Mouse (Mus musculus) stomach, embryonic 14.5 days (tissue): ENCODE results near the gene Mypn. TPM values are rescaled to one million over a fixed set of nuclear protein-coding genes. Genes with fewer than 3 reads are reported as not detected.

ENCODE experiments used
- ATAC-seq: fragments of 200-750 bp; cut with Nextera tagmentation; 2 replicates; pipeline ENCODE4 v1.8.0; 2017; ENCODE audit warnings: low read depth, moderate TSS enrichment; ENCODE audit not compliant: insufficient number of reproducible peaks, insufficient read depth, low FRiP score
- H3K27ac ChIP-seq: fragments of 300-500 bp; sonication (generic); 2 replicates; pipeline ENCODE4 v1.5.1; 2014; ENCODE audit warnings: mild to moderate bottlenecking, low read length, moderate library complexity, mixed read lengths
- H3K27me3 ChIP-seq: fragments of 300-500 bp; sonication (generic); 2 replicates; pipeline ENCODE4 v1.6.1; 2014; ENCODE audit warnings: low read length, control low read depth, mixed read lengths; ENCODE audit not compliant: control insufficient read depth, insufficient read depth
- H3K36me3 ChIP-seq: fragments of 300-500 bp; sonication (generic); 2 replicates; pipeline ENCODE4 v1.6.1; 2014; ENCODE audit warnings: mild to moderate bottlenecking, control low read depth, low read length, moderate library complexity, mixed read lengths; ENCODE audit not compliant: control insufficient read depth, insufficient read depth
- H3K4me1 ChIP-seq: fragments of 300-500 bp; sonication (generic); 2 replicates; pipeline ENCODE4 v1.6.1; 2014; ENCODE audit warnings: low read length, control low read depth, mixed read lengths; ENCODE audit not compliant: control insufficient read depth, insufficient read depth
- H3K4me2 ChIP-seq: fragments of 300-500 bp; sonication (generic); replicated peaks from 2 replicates; pipeline ENCODE4 v1.6.1; 2014; ENCODE audit warnings: low read depth, low read length, control low read depth
- H3K4me3 ChIP-seq: fragments of 300-500 bp; sonication (generic); 2 replicates; pipeline ENCODE4 v1.5.1; 2014; ENCODE audit warnings: low read depth, low read length, control low read depth
- H3K9ac ChIP-seq: fragments of 300-500 bp; sonication (generic); replicated peaks from 2 replicates; pipeline ENCODE4 v1.6.1; 2014; ENCODE audit warnings: low read depth, mild to moderate bottlenecking, control low read depth, low read length, moderate library complexity, mixed read lengths
- H3K9me3 ChIP-seq: fragments of 300-500 bp; sonication (generic); 2 replicates; pipeline ENCODE4 v1.6.1; 2016; ENCODE audit warnings: low read depth, low read length, control low read depth; ENCODE audit not compliant: control insufficient read depth
- WGBS: fragments of 180-500 bp; shearing (Covaris S2); extraction: QIAGEN DNeasy Blood & Tissue Kit; methylation state at CpG from one replicate; pipeline ENCODE4 v1.1.7; 2014; 5-methylcytosine and 5-hydroxymethylcytosine counted together
- polyA plus RNA-seq: library from polyadenylated mRNA; unstranded; fragments of >200 nt; fragmentation: Nextera tagmentation; extraction: Ambion mirVana; gene quantifications from 2 replicates; pipeline ENCODE4 v1.2.1, GENCODE M21; 2014

The Mypn gene
- polyA plus RNA-seq, 1 experiment from 2014 or later = not detected

DNA sequence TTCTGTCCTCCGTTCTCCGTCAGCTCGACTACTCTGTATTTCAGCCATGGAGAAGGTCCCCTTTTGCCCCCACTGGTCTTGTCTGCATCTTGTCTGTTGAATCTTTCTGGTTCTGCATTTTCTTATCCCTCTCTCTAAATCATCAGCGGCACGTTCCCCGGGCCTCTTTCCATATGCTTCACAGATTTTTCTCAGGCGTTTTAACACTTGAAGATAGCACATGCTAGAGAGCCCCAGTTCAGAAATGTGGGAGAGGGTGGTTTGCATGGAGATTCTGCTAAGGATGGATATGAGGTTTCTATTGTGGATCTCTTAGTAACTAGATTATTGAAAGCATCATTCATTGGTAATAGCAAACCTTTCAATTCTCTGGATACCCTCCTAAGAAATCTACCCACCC, 26.5 kb upstream of the Mypn start:
- Histone ChIP-seq H3K36me3 (no peaks in the 10 kb centered on the region), H3K27ac (no peak overlapping the region), H3K27me3 (no peaks in the 10 kb centered on the region), H3K9me3 (no peaks in the 10 kb centered on the region), H3K4me3 (no peak overlapping the region), H3K4me1 (no peaks in the 10 kb centered on the region), H3K9ac (no peak overlapping the region), H3K4me2 (no peak overlapping the region)
- ATAC-seq = no peak
- 79% methylated on average over 7 of the region's 7 CpGs for WGBS

DNA sequence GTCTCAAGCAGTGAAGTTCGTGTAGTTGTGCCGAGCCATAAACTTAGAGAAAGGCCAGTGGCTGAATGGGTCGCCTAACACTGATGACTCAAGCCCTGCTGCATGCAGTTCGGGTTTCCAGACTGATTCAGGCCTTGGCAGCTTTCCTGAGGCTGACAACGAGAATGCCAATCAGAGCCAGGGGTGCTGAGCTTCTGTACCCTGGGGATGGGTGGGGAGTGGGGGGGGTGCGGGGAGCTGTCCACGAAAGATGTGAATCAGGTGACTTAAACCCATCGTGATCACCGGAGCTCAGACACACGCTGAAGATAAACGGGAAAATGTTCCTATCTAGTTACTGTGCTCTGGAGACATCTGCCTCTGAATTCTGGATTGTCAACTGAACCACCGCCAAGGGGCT, 20.6 kb upstream of the Mypn start:
- H3K27ac ChIP-seq = no peak overlapping the region
- ATAC-seq = no peak
- no peaks in the 10 kb centered on the region for H3K36me3 ChIP-seq
- H3K27me3 ChIP-seq = no peaks in the 10 kb centered on the region
- H3K9ac ChIP-seq = no peak overlapping the region
- WGBS = 67% methylated on average over 12 of the region's 12 CpGs
- no peak overlapping the region for H3K4me3 ChIP-seq
- no peak overlapping the region for H3K4me2 ChIP-seq
- H3K4me1 ChIP-seq = no peaks in the 10 kb centered on the region
- H3K9me3 ChIP-seq = no peaks in the 10 kb centered on the region

DNA sequence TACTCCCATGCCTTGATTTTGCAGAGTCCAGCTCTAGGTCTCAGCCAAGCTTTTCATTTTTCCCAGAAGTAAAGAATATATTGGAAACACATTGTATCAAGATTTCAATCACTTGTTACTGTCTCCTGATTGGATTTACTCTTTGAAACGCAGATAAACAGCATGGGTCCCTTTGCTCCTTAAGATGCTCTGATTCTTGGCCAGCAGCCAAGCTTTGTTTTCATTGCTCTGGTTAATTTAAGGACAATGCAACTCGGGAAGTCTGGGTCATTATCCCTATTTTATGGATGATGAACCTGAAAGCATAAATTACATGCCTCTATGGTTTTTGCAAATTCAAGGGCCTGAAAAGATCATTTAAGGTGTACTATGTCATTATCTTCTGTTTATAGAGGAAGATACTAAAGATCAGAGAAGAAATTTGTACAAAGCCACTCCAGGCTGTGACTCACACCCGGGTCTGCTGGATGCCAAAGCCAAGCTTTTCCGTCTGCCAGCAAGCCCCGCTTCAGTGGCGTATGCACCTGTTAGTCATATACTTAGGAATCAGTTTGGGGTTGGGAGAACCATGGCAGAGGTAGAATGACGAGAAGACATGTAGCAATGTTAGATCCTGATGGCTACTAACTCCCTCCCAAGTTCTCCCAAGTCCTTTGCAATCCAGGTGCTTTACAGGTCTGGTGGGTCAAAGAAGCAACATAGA, 17.5 kb upstream of the Mypn start:
- WGBS = 78% methylated on average over 7 of the region's 7 CpGs
- no peaks in the 10 kb centered on the region for H3K4me1 ChIP-seq
- ATAC-seq = no peak

DNA sequence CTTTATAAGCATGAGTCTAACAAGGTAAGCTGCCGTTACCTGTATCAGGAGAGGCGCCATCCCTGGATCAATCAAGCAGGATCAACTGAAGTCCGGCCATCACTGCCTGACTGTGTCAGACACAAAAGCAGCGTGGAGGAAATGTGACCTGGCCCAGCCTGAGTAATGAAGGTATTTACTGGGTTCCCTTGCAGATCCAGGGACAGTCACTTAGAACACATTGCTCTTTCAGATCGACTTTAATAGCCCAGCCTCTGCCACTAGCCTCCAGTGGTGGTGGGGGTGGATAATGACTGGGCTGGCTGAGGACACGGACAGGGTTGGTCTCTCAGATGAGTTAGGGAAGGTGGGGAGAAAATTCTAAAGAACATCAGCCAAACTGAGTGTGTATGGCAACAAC, 5.1 kb upstream of the Mypn start:
- WGBS = 61% methylated on average over 6 of the region's 6 CpGs

More for the DNA sequence above, 17.5 kb upstream of the Mypn start:
- no peaks in the 10 kb centered on the region for H3K9me3 ChIP-seq
- H3K36me3 ChIP-seq = no peaks in the 10 kb centered on the region
- H3K27ac ChIP-seq = no peak overlapping the region
- no peak overlapping the region for H3K4me3 ChIP-seq
- H3K4me2 ChIP-seq = no peak overlapping the region
- H3K27me3 ChIP-seq = no peaks in the 10 kb centered on the region
- H3K9ac ChIP-seq = no peak overlapping the region

DNA sequence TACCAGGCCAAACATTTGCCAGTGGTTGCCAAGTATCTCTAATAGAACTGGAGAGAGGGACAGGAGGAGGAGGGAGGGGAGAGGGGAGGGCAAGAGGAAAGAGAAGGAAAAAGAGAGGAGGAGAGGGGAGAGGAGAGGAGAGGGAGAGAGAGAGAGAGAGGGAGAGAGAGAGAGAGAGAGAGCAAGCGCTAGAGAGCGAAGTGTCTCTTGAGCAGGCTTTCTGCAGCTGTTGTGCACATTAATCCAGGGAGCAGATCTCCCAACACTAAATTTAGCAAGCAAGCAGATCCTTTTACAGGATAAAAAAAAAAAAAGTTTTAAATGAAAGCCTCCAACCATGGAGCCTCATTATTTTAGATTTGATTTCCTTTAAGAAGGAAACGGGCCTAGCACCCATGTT, 750 bp downstream of the Mypn start:
- Histone ChIP-seq H3K4me2 (no peak overlapping the region), H3K9me3 (no peaks in the 10 kb centered on the region), H3K4me3 (no peak overlapping the region), H3K27ac (no peak overlapping the region), H3K4me1 (no peaks in the 10 kb centered on the region), H3K9ac (no peak overlapping the region), H3K27me3 (no peaks in the 10 kb centered on the region), H3K36me3 (no peaks in the 10 kb centered on the region)
- ATAC-seq = no peak
- WGBS = 54% methylated on average over 3 of the region's 3 CpGs

More for the DNA sequence above, 5.1 kb upstream of the Mypn start:
- Histone ChIP-seq H3K9me3 (no peaks in the 10 kb centered on the region), H3K4me1 (no peaks in the 10 kb centered on the region), H3K36me3 (no peaks in the 10 kb centered on the region), H3K4me2 (no peak overlapping the region), H3K9ac (no peak overlapping the region), H3K27me3 (no peaks in the 10 kb centered on the region), H3K4me3 (no peak overlapping the region), H3K27ac (no peak overlapping the region)
- ATAC-seq = no peak

DNA sequence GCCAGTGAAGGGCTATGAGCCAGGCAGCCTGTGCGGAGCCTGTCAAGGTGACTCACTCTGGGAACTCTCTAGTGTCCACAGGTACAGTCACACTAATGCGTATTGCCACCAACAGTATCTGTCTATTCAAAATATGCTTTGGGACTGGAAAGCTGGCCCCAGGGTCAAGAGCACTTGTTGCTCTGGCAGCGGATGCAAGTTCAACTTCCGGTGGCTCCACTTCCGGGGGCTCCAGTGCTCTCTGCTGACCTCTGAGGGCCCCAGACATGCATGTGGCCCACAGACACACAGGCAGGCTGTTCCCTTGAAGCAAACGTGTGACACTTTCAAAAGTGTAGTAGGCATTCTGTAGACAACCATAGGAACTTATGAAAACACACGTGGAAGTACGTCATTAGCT, 2.2 kb downstream of the Mypn start:
- H3K36me3 ChIP-seq = no peaks in the 10 kb centered on the region
- H3K4me2 ChIP-seq = no peak overlapping the region

DNA sequence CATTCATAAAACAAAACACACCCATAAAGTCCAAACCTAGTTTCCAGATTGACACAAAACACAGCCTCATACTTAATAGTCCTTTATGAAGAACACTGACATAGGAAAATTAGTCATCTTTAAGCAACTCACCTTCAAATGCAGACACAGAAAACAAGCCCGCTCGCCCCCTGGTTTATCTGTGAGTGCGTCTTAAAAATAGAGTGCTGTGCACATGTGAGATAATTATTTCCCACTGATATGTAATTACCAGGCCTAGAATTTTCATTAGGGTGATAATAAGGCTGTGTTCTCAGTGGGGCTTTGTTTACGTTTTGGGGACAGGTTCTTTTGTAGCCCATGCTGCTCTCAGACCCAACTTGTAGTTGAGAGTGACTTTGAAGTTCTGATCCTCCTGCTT, 4.7 kb downstream of the Mypn start:
- Histone ChIP-seq H3K36me3 (no peaks in the 10 kb centered on the region), H3K4me3 (no peak overlapping the region), H3K4me1 (no peaks in the 10 kb centered on the region), H3K27ac (no peak overlapping the region), H3K9me3 (no peaks in the 10 kb centered on the region), H3K27me3 (no peaks in the 10 kb centered on the region), H3K9ac (no peak overlapping the region), H3K4me2 (no peak overlapping the region)
- 82% methylated on average over 4 of the region's 4 CpGs for WGBS
- ATAC-seq = no peak

More for the DNA sequence above, 2.2 kb downstream of the Mypn start:
- Histone ChIP-seq H3K9ac (no peak overlapping the region), H3K4me1 (no peaks in the 10 kb centered on the region), H3K4me3 (no peak overlapping the region), H3K9me3 (no peaks in the 10 kb centered on the region), H3K27ac (no peak overlapping the region), H3K27me3 (no peaks in the 10 kb centered on the region)
- 70% methylated on average over 8 of the region's 8 CpGs for WGBS
- no peak for ATAC-seq

DNA sequence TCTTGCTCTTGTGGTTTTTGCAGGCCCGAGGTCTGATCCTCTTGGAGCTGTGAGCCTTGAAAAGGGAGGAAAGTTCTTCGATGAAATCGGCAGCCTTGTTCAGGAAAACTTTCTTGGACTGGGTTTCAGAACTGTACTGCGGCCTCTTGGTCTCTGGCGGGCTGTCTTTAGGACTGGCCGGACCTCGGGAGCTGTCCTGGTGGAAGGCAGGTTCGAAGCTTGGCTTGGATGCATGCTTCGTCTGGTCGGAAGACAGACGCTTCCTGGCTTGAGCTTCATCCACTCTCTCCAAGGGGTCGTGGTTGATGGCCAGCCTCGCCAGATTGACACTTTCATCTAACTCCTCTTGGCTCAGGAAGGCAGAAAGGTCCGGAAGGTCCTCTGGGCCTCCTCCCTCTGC, 11.0 kb downstream of the Mypn start:
- no peak overlapping the region for H3K27ac ChIP-seq
- no peak overlapping the region for H3K4me3 ChIP-seq
- no peak for ATAC-seq
- H3K9me3 ChIP-seq = no peaks in the 10 kb centered on the region
- WGBS = 80% methylated on average over 14 of the region's 14 CpGs
- H3K9ac ChIP-seq = no peak overlapping the region
- no peaks in the 10 kb centered on the region for H3K36me3 ChIP-seq
- H3K4me1 ChIP-seq = no peaks in the 10 kb centered on the region
- no peaks in the 10 kb centered on the region for H3K27me3 ChIP-seq
- no peak overlapping the region for H3K4me2 ChIP-seq

DNA sequence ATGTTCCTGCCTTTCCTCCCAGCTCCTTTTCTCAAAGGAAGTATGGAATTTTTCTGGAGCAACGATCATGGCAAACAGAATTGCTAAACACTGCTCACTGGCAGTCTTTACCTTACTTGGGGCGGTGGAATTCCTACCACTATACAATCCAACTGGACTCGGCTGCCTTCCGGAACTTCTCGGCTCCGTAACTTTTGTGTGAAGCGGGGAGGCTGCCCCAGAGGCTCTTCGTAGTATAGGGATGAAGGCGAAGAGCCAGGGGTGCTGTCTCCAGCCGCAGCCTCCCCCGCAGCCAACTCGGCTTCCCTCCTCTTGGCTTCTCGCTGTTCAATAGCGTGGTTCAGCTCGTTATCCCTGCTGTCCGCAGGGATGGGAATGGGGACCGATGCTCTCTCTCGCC, 11.5 kb downstream of the Mypn start:
- no peak for ATAC-seq
- no peaks in the 10 kb centered on the region for H3K36me3 ChIP-seq
- H3K27me3 ChIP-seq = no peaks in the 10 kb centered on the region
- H3K4me3 ChIP-seq = no peak overlapping the region
- H3K4me1 ChIP-seq = no peaks in the 10 kb centered on the region
- 67% methylated on average over 18 of the region's 18 CpGs for WGBS
- no peak overlapping the region for H3K27ac ChIP-seq
- no peak overlapping the region for H3K4me2 ChIP-seq
- H3K9ac ChIP-seq = no peak overlapping the region
- no peaks in the 10 kb centered on the region for H3K9me3 ChIP-seq
